Mouse (Mus musculus) B cell, adult 2 months (primary cell): ENCODE data around the gene Atg7.

Source experiments
- DNase-seq, 2 experiments: peaks; one replicate each; pipeline ENCODE4 v3.0.0; 2022

Atg7 gene

DNA sequence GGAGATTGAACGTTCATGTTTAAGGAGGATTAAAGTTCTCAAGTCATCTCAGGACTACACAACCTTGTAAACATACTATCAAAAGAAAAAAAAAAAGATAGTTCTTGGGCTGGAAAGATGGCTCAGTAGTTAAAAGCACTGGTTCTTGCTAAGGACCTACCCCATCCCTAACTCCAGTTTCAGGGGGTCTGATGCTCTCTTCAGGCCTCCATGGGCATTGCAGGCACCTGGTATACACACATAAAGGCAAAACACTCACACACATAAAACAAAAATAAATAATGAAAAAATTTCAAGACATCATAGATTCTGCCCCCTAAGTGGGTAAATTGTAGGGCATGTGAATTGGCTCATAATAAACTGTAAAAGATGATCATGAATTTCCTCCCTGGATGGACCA lies 42.5 kb downstream of the Atg7 start:
- no peak for DNase-seq

GRCm38 (mm10) chr6:114687035-114687434 lies 44.1 kb downstream of the Atg7 start:
- no peak for DNase-seq

DNA sequence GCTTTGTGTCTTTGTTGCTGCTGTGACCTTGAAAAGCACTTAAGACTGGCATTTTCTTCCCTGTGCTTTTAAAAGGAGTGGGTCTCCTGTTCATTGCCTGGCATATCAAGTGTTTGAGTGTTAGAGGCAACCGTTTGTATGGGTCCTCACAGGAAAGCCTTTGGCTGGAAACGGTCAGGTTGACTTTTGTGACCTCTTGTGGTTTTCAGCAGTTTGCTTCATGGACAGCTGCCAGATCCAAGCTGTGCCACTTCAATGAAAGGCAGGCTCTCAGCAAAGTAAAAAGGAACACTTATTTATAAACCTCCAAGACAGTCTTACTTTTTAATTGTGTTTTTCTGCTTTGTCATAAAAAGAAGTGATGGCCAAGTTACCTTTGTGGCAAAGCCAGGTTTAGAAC lies 47.8 kb downstream of the Atg7 start:
- DNase-seq = no peak

GRCm38 (mm10) chr6:114691530-114691929 lies 48.6 kb downstream of the Atg7 start:
- DNase-seq = no peak

- DNase-seq = no peak
These were observed 49.8 kb downstream of the Atg7 start for GRCm38 (mm10) chr6:114692691-114693090.

- peak; percentile 70 to 75 for DNase-seq
These were observed 55.0 kb downstream of the Atg7 start for GRCm38 (mm10) chr6:114697646-114698490.

DNA sequence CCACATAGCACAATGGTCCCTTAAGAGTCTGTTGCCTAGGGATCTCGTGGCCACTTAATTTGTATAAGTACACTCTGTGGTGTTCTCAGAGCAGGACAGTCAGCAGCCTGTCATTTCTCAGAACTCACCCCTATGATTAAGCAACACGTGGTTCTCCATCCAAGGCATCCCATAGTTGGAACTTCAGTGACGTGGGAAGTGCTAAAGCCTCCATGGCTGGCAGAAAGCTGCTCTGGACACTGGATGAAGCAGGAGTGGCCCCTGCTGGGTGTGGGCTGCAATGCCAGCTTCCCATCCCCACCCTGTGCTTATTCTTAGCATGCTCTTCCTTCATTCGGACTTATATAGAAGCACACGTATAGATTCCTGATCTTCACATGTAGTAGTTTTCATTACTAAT lies 55.7 kb downstream of the Atg7 start:
- DNase-seq = no peak

DNA sequence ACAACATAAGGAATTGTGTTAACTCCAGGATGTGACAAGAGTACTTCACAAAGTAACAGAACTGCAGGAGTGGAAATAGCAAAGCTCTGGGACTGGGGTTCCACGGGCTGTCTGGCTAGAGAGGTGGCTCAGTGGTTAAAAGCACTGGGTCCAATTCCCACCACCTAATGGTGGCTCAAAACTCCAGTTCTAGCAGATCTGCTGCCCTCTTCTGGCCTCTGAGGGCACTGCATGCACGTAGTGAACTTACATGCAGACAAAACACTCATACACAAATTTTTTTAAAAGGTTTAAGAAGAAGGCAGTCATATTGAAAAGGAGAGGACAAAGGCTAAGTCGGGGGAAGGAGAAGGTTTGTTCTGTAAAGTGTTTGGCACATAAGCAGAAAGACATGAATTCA lies 57.8 kb downstream of the Atg7 start:
- peak; percentile 35 to 42 for DNase-seq

DNA sequence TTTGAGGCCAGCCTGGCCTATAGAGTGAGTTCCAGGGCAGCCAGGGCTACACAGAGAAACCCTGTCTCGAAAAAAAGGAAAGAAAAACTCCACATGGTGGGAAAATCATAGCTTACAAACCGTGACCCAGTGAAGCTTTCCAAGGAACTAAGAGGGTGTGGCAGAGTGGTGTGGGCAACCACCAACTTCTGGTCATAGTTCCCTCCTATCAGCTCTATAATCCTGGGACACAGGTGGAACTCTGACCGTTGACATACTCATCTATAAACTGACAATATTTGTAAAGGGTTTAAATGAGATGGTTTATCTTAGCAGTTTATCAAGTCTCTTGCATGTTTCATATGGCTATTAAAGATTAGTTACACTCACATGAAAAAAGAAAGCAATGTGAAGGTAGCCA lies 64.1 kb downstream of the Atg7 start:
- DNase-seq = no peak

DNA sequence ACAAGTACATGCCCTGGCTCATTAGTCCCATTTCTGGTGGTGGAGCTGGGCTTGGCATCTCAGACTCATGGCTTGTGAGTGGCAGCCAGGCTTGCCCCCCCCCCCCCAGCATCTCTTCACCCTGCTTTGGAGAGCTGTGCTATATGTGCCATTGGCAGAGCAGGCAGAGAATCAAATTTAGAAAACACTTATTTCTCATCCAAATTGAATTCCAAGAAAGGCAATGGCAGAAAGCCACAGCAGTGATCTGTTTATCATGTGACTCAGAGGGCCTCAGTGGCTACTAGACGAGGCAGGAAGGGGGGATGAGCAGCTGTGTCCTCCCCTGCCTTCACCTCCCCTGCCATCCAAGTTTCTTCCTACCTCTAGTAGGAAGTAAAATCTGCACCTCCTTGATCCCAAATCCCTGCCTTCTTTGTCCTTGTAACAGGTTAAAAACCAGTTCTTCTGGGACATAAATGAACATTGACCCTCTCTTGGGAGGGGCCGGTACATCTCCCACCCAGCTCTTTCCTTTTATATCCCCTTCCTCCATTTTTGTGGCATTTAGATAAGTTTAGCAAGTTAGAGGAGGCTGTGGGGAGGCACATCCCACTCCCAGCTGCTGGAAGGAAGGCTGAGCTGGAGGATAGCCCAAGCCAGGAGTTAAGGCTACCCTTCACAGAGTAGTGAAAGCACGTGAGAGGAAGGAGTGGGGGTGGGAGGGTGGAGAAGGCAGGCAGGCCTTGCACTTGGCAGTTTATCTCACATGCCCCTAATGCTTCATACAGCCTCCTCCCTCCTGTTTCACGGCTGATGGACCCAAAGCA lies 69.5 kb downstream of the Atg7 start:
- no peak for DNase-seq

DNA sequence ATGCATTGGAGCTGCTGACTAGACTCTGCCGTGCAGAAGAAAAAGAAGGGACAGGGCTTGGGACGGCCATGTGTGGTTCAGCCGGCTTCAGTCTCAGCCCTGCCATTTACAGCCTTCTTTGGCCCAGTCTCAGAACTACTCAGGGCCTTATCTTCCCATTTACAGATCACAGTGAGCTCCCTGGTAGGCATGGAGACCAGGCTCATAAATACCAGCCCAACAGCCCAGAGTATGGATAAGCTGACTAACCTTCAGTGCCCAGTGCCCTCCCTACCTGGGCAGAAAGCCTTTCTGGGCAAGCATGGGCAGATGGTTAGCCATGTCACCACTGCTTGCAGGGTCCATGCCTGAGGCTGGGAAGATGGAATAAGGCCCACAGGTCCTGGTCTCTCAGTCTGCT lies 70.6 kb downstream of the Atg7 start:
- DNase-seq = no peak

GRCm38 (mm10) chr6:114714654-114715053 lies 71.8 kb downstream of the Atg7 start:
- DNase-seq = no peak

GRCm38 (mm10) chr6:114715289-114716030 lies 72.6 kb downstream of the Atg7 start:
- no peak for DNase-seq

GRCm38 (mm10) chr6:114719100-114719499 lies 76.2 kb downstream of the Atg7 start:
- no peak for DNase-seq

DNA sequence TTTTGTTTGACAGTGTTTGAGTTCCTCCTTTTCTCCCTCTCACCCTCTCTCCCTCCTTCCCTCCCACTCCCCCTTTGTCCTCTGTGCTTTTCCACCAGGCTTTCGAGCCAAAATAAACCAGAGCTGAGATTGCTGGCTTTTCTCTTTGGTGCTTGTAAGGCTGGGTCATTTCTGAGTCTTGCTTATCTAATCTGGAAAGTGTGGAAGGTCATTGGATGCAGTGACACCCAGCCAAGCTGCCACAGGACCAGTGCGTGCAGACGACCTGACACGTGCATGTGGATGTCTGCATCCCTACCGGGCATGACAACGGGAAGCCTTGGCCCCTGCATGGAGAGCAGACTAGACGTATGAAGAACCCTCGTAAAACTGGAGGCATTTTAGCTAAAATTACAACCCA lies 76.8 kb downstream of the Atg7 start:
- DNase-seq = no peak

- no peak for DNase-seq
These were observed 79.1 kb downstream of the Atg7 start for GRCm38 (mm10) chr6:114722046-114722445.

GRCm38 (mm10) chr6:114723925-114724324 lies 81.0 kb downstream of the Atg7 start:
- DNase-seq = peak; percentile 47 to 53

GRCm38 (mm10) chr6:114724351-114724750 lies 81.5 kb downstream of the Atg7 start:
- no peak for DNase-seq

DNA sequence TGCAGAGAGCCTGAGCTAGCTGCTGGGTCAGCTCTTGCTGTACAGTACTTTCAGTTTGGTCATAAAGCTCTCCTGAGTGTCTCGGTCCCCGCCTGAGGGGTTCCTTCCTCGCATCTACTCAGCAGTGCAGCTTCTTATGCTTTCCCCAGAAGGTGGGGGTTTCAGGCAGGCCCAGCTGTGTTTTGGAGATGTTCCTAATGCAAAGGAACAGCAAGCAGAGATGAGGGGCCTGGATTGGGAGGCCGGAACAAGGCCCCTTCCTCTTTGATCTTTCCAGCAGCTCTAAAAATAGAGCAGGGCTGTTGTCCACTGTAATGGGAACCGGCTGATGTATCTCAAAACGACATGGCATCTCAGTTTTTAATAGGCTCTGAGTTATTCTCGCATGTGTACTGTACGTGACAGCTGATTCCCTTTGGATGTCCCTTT lies 82.3 kb downstream of the Atg7 start:
- no peak for DNase-seq

DNA sequence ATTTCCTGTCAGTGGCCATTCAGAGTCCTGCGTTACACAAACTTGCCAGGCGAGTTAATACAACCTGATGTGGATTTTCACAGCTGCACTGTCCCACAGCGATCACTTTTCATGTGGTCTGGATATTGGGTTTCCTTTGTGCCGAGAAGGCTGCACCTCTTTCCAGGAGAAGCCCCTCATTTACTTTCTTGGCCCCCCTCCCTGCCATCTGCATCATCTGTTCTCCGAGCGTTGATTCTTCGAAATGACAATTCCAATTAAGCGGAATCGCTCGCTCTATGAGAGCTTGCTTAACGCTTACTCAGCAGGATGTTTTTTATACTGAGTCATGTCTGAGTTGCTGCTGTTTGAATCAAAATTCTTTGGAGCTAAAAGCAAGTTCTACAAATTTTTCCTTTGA lies 83.8 kb downstream of the Atg7 start:
- no peak for DNase-seq

GRCm38 (mm10) chr6:114733156-114733555 lies 90.3 kb downstream of the Atg7 start:
- DNase-seq = no peak

GRCm38 (mm10) chr6:114733681-114734080 lies 90.8 kb downstream of the Atg7 start:
- no peak for DNase-seq

GRCm38 (mm10) chr6:114735054-114735453 lies 92.2 kb downstream of the Atg7 start:
- DNase-seq = no peak
